Mouse (Mus musculus) gastrocnemius, adult 2 months (tissue): ENCODE measurements around the gene Stk40. TPM values are rescaled to one million over a fixed set of nuclear protein-coding genes. Genes with fewer than 3 reads are reported as not detected.
"Not testable (repeated sequence)": the region's sequence is repeated elsewhere in the genome, so short reads cannot be mapped to it uniquely, and the experiment has no call there.

Experiments used
- DNase-seq: peaks from one replicate; pipeline ENCODE4 v3.0.0; 2022
- H3K27ac ChIP-seq: fragments of 200-600 bp; 2 replicates; pipeline ENCODE4 v1.8.1; 2022; ENCODE audit warnings: mild to moderate bottlenecking
- H3K4me3 ChIP-seq: fragments of 200-600 bp; 2 replicates; pipeline ENCODE4 v1.8.1; 2022; ENCODE audit warnings: mild to moderate bottlenecking, moderate library complexity
- CTCF ChIP-seq: fragments of 200-600 bp; IDR thresholded peaks from 2 replicates; pipeline ENCODE4 v1.8.1; 2022; ENCODE audit warnings: antibody characterized with exemption, mild to moderate bottlenecking, moderate library complexity
- intact Hi-C: fragments of 180-260 bp; cut with DNase I; formaldehyde crosslinking; loops from one replicate; pipeline ENCODE4 v1.15.1; 2025
- total RNA-seq, 2 experiments: library from RNA; stranded (reverse); gene quantifications; 2 replicates each; pipeline ENCODE4 v1.2.3; 2021

Stk40 gene
- total RNA-seq, 2 experiments from 2014 or later, result 102 to 108 TPM

GRCm38 (mm10) chr4:126155183-126155582, 51.4 kb downstream of the Stk40 start:
- DNase-seq, result no peak
- intact Hi-C loops, result no loop called here
- H3K27ac ChIP-seq, result peak overlapping the region; percentile 20
- no peak overlapping the region for H3K4me3 ChIP-seq
- no peak for TF ChIP-seq CTCF

GRCm38 (mm10) chr4:126155869-126156268, 52.1 kb downstream of the Stk40 start:
- no peak overlapping the region for H3K4me3 ChIP-seq
- intact Hi-C loops, result no loop called here
- DNase-seq, result no peak
- no peak overlapping the region for H3K27ac ChIP-seq
- TF ChIP-seq CTCF, result no peak

GRCm38 (mm10) chr4:126156617-126157016, 52.9 kb downstream of the Stk40 start:
- TF ChIP-seq CTCF, result peak; percentile 75

GRCm38 (mm10) chr4:126157562-126157961, 53.8 kb downstream of the Stk40 start:
- H3K27ac ChIP-seq, result no peak overlapping the region
- TF ChIP-seq CTCF, result peak; percentile 35
- DNase-seq, result no peak

More at GRCm38 (mm10) chr4:126156617-126157016, 52.9 kb downstream of the Stk40 start:
- no peak for DNase-seq
- Histone ChIP-seq H3K27ac (no peak overlapping the region), H3K4me3 (no peak overlapping the region)
- intact Hi-C loops, result no loop called here

GRCm38 (mm10) chr4:126159455-126159854, 55.7 kb downstream of the Stk40 start:
- no peak for DNase-seq
- TF ChIP-seq CTCF, result no peak
- Histone ChIP-seq H3K27ac (no peak overlapping the region), H3K4me3 (no peak overlapping the region)
- intact Hi-C loops, result no loop called here

More at GRCm38 (mm10) chr4:126157562-126157961, 53.8 kb downstream of the Stk40 start:
- H3K4me3 ChIP-seq, result no peak overlapping the region
- intact Hi-C loops, result no loop called here

GRCm38 (mm10) chr4:126160981-126161380, 57.2 kb downstream of the Stk40 start:
- DNase-seq, result no peak
- no peak for TF ChIP-seq CTCF
- H3K4me3 ChIP-seq, result no peak overlapping the region
- intact Hi-C loops, result loop anchor here (5.0 kb wide), 1 partner anchor 74 kb away; no protein-coding TSS in a partner anchor
- no peak overlapping the region for H3K27ac ChIP-seq

- no peak overlapping the region for H3K4me3 ChIP-seq
- intact Hi-C loops, result loop anchor here (5.0 kb wide), 1 partner anchor 74 kb away; no protein-coding TSS in a partner anchor
- TF ChIP-seq CTCF, result no peak
- no peak overlapping the region for H3K27ac ChIP-seq
- DNase-seq, result no peak
Observed at GRCm38 (mm10) chr4:126161456-126161855, 57.7 kb downstream of the Stk40 start.

GRCm38 (mm10) chr4:126161986-126162385, 58.2 kb downstream of the Stk40 start:
- Histone ChIP-seq H3K4me3 (peak overlapping the region; percentile 88), H3K27ac (peak overlapping the region; percentile 91)
- no peak for TF ChIP-seq CTCF
- DNase-seq, result no peak
- intact Hi-C loops, result loop anchor here (5.0 kb wide), 1 partner anchor 75 kb away; no protein-coding TSS in a partner anchor

- no peak for TF ChIP-seq CTCF
- DNase-seq, result peak; percentile 94
- Histone ChIP-seq H3K4me3 (peak overlapping the region; percentile 88), H3K27ac (peak overlapping the region; percentile 91)
- intact Hi-C loops, result loop anchor here (5.0 kb wide), 1 partner anchor 75 kb away; no protein-coding TSS in a partner anchor
Observed at GRCm38 (mm10) chr4:126162544-126163066, 58.8 kb downstream of the Stk40 start.

GRCm38 (mm10) chr4:126163067-126163659, 59.4 kb downstream of the Stk40 start, which contains the start of gene Sh3d21:
Sh3d21 (minus strand) TSS chr4:126163491.
- DNase-seq, result peak; percentile 38

GRCm38 (mm10) chr4:126163685-126164084, 59.9 kb downstream of the Stk40 start:
- intact Hi-C loops, result loop anchor here (5.0 kb wide), 1 partner anchor 76 kb away; no protein-coding TSS in a partner anchor
- no peak for DNase-seq
- H3K27ac ChIP-seq, result peak overlapping the region; percentile 91
- no peak for TF ChIP-seq CTCF
- no peak overlapping the region for H3K4me3 ChIP-seq

More at GRCm38 (mm10) chr4:126163067-126163659, 59.4 kb downstream of the Stk40 start, which contains the start of gene Sh3d21:
- Histone ChIP-seq H3K4me3 (peak within 1 kb of the TSS; percentile 88), H3K27ac (peak within 1 kb of the TSS; percentile 91)
- intact Hi-C loops, result loop anchor here (5.0 kb wide), 1 partner anchor 76 kb away; no protein-coding TSS in a partner anchor
- TF ChIP-seq CTCF, result no peak

GRCm38 (mm10) chr4:126165092-126165491, 61.3 kb downstream of the Stk40 start:
- DNase-seq, H3K27ac ChIP-seq, intact Hi-C loops, H3K4me3 ChIP-seq: not testable (repeated sequence)

- no peak for TF ChIP-seq CTCF
- Histone ChIP-seq H3K4me3 (peak overlapping the region; percentile 30), H3K27ac (peak overlapping the region; percentile 84)
- intact Hi-C loops, result no loop called here
- DNase-seq, result peak; percentile 51
Observed at GRCm38 (mm10) chr4:126166084-126166483, 62.3 kb downstream of the Stk40 start.
